Mouse (Mus musculus): Measurements from ENCODE around the gene Zmynd15.

- TF ChIP-seq POLR2A (IDR thresholded peaks at IDR 0.05; ENCODE audit: extremely low read depth, insufficient read depth, low read length) (no peak), CTCF (IDR thresholded peaks at IDR 0.05; ENCODE audit: low read depth, low read length) (no peak)
Measured at GRCm38 (mm10) chr11:70504970-70505369, 45.7 kb downstream of the Zmynd15 start, which contains the start of gene Tm4sf5.
